Mouse (Mus musculus): ENCODE measurements around the gene D130043K22Rik.
A peak's percentile ranks its signal among the peaks of the same experiment; 100 is the strongest.
"Not testable (repeated sequence)": the region's sequence is repeated elsewhere in the genome, so short reads cannot be mapped to it uniquely, and the experiment has no call there.

Gene D130043K22Rik

GRCm38 (mm10) chr13:24832131-24832810, 12.7 kb upstream of the D130043K22Rik start:
- DNase-seq = no peak

- no peak for DNase-seq
Observed at GRCm38 (mm10) chr13:24832811-24833155, 12.2 kb upstream of the D130043K22Rik start.

GRCm38 (mm10) chr13:24837765-24838164, 7.2 kb upstream of the D130043K22Rik start:
- DNase-seq = not testable (repeated sequence)

- no peak for DNase-seq
Observed at GRCm38 (mm10) chr13:24839831-24840230, 5.1 kb upstream of the D130043K22Rik start.

- no peak for DNase-seq
Observed at GRCm38 (mm10) chr13:24841702-24842101, 3.2 kb upstream of the D130043K22Rik start.

- no peak for DNase-seq
Observed at GRCm38 (mm10) chr13:24849318-24849717, 4.4 kb downstream of the D130043K22Rik start.

GRCm38 (mm10) chr13:24851989-24852388, 7.1 kb downstream of the D130043K22Rik start:
- DNase-seq = no peak

GRCm38 (mm10) chr13:24852570-24852969, 7.6 kb downstream of the D130043K22Rik start:
- no peak for DNase-seq

- no peak for DNase-seq
Observed at GRCm38 (mm10) chr13:24859115-24859514, 14.2 kb downstream of the D130043K22Rik start.

- peak; percentile 18 for DNase-seq
Observed at GRCm38 (mm10) chr13:24861084-24861483, 16.1 kb downstream of the D130043K22Rik start.

- DNase-seq = no peak
Observed at GRCm38 (mm10) chr13:24862021-24862420, 17.1 kb downstream of the D130043K22Rik start.

- DNase-seq = peak; percentile 88
Observed at GRCm38 (mm10) chr13:24862520-24862919, 17.6 kb downstream of the D130043K22Rik start.

- DNase-seq = no peak
Observed at GRCm38 (mm10) chr13:24866430-24867402, 21.8 kb downstream of the D130043K22Rik start.

- DNase-seq = no peak
Observed at GRCm38 (mm10) chr13:24867789-24868188, 22.9 kb downstream of the D130043K22Rik start.

- no peak for DNase-seq
Observed at GRCm38 (mm10) chr13:24868233-24868632, 23.3 kb downstream of the D130043K22Rik start.

- no peak for DNase-seq
Observed at GRCm38 (mm10) chr13:24879359-24880040, 34.6 kb downstream of the D130043K22Rik start.

GRCm38 (mm10) chr13:24880208-24880607, 35.3 kb downstream of the D130043K22Rik start:
- DNase-seq = no peak

GRCm38 (mm10) chr13:24880704-24881103, 35.8 kb downstream of the D130043K22Rik start:
- no peak for DNase-seq

GRCm38 (mm10) chr13:24882411-24882810, 37.5 kb downstream of the D130043K22Rik start:
- DNase-seq = peak; percentile 59

GRCm38 (mm10) chr13:24889554-24889953, 44.6 kb downstream of the D130043K22Rik start:
- DNase-seq = no peak

GRCm38 (mm10) chr13:24892516-24892915, 47.6 kb downstream of the D130043K22Rik start:
- DNase-seq = no peak

GRCm38 (mm10) chr13:24893880-24894279, 48.9 kb downstream of the D130043K22Rik start:
- no peak for DNase-seq

- DNase-seq = no peak
Observed at GRCm38 (mm10) chr13:24901916-24902315, 57.0 kb downstream of the D130043K22Rik start.

Data from thymus, postnatal 4 days (tissue).